Mouse (Mus musculus): Measurements from ENCODE around the gene Dll3.

Dll3 gene

GRCm38 (mm10) chr7:28301616-28302433, at the start of gene Dll3:
TSS of gene Dll3 (minus strand) at chr7:28302238.
- peak; percentile 65 for DNase-seq

DNA sequence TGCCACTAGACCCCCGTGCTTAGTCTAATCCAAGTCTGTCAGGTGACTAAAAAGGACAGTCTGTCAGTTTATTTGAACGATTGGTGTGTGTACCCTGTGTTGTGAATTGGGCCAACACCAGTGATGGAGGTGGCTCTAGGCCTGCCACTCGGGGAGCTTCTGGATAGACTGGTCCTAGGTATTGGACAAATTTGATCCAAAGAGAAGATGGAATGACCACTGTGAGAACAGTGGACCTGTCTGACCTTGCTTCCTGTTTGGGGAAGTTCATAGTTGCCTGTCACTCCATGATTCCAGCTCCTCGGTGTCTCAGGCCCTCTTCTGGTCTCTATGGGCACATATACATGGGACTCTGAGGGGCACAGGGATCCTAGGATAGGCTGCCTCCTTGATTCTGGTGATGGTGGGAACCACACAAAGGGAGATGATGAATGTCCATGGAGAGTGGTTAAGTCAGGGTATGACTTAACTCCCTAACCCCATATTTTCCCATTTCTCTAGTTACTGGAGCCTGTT, 49.7 kb upstream of the Dll3 start:
- no peak for DNase-seq

DNA sequence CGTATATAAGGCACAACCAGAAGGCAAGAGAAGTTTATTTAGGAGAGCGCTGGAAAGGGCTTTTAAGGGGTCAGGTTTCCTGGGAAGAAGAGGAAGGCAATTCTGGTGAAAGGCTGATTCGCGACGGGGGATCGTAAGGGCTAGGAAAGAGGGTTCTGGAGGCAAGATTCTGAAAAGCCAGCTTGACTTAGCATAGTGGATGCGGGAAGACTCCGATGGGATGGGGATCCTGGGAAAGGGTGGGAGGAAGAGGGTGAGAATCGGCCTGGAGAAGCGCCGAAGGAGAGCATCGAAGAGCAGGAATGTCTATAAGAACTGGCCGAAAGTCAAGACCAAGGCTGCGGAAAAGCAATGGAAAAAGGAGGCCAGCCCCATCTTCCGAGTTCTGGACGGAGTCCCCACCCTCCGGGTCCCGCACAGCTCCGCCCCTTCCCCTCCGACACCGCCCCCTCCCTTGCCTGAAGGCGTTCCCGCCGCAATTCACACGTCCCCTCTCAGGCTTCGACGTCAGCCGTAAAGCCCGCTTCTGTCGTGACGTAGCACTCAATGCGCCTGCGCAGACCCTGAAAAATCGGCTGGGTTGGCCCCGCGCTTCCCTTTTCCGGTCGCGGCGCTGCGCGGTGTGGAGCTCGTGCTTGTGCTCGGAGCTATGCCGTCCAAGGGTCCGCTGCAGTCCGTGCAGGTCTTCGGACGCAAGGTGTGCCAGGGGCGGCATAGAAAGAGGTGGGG, 48.3 kb upstream of the Dll3 start, which contains the start of gene Rps16:
Gene Rps16, plus strand, starts transcription at position 498 of the 729 bp plus-strand sequence.
- DNase-seq: peak; percentile 98

DNA sequence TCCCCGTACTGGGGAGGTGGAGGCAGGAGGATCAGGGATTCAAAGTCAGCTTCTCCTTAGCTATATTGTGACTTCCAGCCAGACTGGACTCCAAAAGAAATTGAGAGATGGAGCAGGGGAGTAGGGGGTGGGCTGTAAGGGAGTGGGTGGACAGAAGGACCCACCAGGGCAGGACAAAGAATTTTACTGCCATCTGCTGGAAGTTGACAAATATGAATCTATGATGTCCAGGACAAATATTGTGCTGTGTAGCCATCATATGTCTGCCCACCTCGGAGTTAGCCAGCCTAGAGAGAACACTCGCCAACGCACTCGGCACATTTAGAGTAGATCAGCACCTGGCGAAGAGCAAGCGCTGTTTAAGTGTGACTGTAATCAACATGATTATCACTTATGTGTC, 46.6 kb upstream of the Dll3 start:
- DNase-seq: no peak

- DNase-seq: peak; percentile 37
These were observed 45.7 kb upstream of the Dll3 start for GRCm38 (mm10) chr7:28347746-28348145.

DNA sequence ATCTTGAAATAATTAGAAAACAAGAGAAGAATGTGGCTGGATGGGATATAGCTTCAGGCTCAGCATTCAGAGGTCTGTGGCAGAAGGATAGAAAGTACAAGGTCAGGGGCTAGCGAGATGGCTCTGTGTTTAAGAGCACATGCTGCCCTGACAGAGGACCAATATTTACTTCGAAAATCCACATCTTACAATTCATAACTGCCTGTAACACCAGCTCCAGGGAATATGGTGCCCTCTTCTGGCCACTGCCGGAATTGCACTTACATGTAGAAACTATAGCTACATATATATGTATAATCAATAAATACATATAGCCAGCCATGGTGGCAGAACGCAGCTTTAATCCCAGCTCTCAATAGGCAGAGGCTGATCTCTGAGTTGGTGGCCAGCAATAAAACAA, 42.6 kb upstream of the Dll3 start:
- peak; percentile 49 for DNase-seq

- DNase-seq: no peak
These were observed 39.3 kb upstream of the Dll3 start for GRCm38 (mm10) chr7:28341381-28341780.

DNA sequence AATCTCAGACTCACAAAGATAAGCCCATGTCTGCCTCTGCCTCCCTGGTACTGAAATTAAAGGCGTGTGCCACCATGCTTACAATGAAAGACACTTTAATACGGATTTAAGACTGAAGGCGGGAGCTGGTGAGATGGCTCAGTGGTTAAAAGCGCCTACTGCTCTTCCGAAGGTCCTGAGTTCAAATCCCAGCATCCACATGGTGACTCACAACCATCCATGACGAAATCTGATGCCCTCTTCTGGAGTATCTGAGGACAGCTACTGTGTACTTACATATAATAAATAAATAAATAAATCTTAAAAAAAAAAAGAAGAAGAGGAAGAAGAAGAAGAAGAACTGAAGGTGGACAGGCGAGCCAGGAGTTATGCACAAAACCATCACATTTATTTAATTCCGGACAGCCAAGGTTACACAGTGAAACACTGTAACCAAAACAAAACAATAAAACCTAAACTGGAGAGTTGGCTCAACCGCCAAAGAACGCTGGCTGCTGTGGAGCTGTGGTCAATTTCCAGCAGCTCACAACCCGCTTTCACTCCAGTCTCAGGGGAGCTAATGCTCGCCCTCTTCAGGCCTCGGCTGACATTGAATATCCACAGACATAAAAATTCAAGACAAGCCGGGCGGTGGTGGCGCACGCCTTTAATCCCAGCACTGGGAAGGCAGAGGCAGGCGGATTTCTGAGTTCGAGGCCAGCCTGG, 37.3 kb upstream of the Dll3 start:
- DNase-seq: peak; percentile 74

DNA sequence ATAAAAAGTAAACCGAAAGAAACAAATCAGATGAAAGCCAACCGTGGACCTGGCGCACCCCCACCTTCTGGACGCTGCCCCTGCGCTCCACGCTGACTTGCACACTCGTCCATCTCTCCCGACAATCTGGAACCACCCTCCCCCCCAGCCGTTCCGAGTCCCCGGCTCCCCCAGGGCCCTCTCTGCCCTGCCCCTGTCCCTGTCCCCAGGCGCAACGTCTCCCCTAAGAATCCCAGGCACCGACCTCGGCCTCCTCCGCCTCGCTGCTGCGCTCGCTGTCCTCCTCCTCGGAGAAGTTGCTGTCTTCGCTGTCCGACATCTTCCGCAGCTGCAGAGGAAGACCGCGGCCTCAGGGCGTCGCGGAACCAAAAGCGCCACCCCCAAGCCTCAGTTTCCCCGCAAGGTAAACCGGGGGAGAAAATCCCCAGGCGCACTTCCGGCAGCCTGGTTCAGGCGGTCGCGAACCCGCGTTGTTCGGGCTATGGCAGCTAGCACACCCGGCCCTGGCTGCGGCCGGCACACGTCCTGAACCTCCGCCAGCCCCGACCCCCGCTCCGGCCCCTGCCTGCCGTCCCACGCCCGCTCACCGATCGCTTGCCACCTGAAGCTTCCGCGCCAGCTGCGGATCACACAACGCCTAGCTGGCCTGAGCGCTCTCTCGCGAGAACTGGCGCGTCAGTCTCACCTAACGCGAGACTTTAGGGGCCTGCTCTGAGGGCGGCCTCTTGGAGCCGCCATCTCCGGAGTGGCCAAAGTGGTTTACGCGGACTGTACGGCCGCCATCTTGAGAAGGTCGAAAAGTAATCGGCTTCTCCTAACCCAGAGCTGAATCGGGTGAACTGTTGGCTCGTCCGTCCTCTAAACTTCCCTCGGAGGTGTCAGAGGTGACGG, 36.3 kb upstream of the Dll3 start, which contains the start of gene Supt5:
Gene Supt5, minus strand, starts transcription at position 639 of the 891 bp plus-strand sequence.
- peak; percentile 99 for DNase-seq

DNA sequence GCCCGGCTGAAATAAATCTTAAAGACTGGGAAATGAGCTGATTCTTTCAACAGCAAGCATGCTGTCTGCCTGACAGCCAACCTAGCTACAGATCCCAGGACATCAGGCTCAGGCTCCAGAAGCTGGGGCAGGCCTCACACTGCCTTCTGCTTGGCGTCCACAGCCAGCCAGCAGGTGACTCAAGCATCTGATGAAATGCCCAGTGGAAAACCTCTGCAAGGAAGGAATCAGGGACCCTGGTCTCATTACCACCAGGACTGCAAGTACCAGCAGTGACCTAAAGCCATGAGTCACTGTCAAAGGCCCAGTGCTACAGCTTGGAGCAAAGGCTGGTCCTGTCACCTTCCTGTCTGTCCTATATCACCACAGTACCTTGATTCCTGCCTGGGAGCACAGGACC, 33.4 kb upstream of the Dll3 start:
- no peak for DNase-seq

- no peak for DNase-seq
These were observed 32.5 kb upstream of the Dll3 start for GRCm38 (mm10) chr7:28334534-28334933.

GRCm38 (mm10) chr7:28328260-28328659, 26.2 kb upstream of the Dll3 start:
- DNase-seq: no peak

DNA sequence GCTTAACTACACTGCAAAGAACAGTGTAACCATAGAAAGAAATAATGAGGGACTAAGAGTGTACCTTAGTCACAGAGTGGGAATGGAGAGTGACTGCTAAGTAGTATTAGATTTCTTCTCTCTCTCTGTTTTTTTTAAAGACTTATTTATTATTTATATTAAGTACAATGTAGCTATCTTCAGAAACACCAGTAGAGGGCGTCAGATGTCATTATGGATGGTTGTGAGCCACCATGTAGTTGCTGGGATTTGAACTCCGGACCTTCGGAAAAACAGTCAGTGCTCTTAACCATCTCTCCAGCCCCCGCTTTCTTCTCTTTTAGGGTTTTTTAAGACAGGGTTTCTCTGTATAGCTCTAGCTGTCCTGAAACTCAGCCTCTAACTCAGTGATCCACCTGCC, 24.4 kb upstream of the Dll3 start:
- DNase-seq: no peak

GRCm38 (mm10) chr7:28325293-28325692, 23.3 kb upstream of the Dll3 start:
- DNase-seq: no peak

DNA sequence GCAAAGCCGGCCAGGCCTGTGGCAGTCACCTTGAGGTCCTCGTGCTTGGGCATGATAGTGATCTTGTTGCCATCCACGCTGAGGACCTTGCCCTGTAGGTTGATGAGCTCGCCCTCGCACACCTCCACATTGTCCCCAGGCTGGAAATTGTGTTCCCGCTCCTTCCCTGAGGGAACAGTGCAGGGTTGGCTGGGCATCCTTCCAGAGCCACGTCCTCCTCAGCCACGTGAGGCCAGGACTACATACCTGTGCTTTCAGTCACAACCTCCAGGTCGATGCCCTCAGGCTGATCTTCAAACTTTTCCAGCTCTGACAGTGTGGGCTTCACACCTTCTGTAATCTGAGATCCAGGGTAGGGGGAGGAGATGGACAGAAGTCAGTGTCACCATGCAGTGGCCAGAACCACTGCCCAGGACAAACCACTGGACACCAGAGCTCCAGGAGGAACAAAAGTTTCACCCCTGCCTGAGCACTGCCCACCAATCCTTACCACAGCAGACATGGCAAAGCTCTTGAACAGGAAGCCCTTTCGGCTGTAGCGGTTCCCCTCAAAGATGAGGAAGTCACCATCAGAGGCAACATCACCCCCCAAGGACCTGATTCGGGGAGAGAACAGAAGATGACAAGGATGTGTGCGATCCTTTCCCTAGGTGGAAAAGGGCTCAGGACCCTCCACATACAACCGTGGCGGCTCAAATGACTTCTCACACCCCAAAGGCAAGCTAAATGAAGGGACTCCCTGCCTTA, 20.1 kb upstream of the Dll3 start:
- DNase-seq: peak; percentile 14

DNA sequence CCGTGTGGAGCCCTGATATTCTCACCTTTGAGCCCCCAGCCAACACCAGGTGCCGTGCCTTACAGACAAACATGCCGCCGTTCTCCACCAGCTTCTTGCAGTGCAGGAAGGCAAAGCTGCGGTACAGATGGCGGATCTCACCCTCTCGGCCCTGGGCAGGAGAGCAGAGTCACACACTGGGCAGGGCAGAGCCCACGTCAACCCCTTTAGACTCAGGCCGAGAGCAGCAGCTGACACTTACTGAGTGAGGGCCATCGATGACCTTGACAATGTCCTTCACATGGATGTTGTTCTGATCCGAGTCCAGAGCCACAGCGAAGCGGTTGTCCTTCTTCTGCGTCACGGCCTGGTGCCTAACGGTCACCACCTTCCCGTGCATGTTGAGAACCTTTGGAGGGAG, 16.7 kb upstream of the Dll3 start:
- DNase-seq: no peak

GRCm38 (mm10) chr7:28318036-28318435, 16.0 kb upstream of the Dll3 start:
- no peak for DNase-seq

DNA sequence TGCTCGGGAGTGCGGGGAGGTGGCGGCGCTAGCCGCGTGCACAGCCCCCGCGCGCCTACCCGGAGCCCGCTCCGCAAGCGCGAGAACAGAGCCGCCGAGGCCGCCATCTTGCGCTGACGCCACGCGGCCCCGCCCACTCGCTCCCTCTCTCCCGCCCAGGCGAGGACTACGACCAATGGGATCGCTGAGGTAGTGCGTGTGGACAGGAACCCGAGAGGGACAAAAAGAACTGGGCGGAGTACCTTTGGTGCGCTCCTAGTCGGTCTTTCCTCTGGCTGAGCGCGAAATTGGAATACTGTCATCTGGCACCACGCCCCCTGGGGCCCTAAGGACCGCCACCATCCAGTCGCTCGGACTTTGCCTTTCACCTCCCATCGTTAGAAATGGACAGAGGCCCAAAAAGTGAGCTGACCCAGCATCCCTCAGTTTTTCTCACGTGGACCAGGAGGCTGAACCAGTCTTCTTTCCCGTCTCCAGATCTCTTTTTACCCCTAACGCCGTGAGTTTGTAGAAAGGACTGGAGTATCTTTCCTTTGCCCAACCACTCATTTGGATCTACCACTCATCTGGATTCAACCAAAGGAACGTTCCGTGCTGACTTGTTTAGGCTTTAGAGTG, 10.0 kb upstream of the Dll3 start, which contains the start of gene Timm50:
Gene Timm50, minus strand, starts transcription at position 147 of the 618 bp plus-strand sequence.
- peak; percentile 98 for DNase-seq

DNA sequence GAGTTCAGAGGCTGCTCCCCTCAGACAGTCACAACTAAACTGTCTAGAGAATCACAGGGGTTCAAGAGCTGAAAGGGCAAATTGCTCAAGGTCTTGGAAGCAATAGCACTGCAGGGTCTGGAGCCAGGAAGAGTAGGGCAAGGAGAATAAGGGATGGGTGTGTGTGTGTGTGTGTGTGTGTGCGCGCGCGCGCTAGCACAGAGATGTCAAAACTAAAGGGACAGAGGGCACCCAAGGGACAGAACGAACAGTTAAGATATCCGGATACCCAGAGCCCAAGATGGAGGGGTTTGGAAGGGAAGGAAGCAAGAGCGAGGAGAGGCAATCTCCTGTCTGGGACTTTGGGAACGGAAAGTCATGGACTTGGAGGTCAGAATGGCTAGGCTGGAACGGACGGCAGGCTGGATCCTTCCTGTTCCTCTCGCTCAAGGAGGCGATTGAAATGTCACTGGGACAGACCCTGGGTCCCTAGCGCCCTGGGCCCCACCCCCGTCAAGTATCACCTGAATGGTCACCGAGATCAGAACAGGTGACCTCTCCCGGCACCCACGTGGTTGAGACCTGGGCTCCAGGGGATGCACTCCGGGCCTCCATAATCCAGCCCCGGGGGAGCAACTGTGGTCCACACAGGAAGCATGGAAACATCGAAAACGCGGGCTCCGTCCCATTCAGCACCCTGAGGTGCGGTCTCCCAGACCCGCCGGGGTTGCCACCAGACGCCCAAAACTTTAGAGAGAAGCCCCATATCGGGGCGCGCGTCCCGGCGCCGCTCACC, 9.3 kb upstream of the Dll3 start:
- DNase-seq: no peak

DNA sequence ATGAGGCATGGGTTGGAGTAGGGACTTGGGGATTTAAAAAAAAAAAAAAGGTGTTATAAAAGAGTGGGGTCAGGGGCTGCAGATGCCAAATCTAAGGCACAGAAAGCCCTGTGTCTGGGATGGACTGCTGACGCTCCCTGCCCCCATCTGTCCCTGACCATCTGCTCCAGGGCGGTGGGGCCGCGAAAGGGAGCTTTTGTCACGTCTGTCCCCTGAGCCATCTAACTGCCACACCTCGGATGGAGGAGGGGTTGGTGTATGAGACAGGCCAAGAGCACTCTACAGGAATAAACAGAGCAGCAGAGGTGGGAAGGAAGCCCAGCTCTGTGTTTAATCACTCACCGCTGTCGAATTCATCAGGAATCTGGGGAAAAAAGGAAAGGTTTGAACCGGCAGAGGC, 7.7 kb upstream of the Dll3 start:
- no peak for DNase-seq

All from kidney, postnatal 14 days (tissue).